Mouse (Mus musculus) forebrain, embryonic 11.5 days (tissue): ENCODE measurements at regions not wholly inside any gene's neighbourhood (a gene's known extent, or its start where the extent isn't known, plus 50 kb on each side); places are given as distances from the start of the nearest gene placed in this dataset.

Experiments
- ATAC-seq: fragments of 200-750 bp; cut with Nextera tagmentation; replicated peaks from 2 replicates; pipeline ENCODE4 v1.8.0; 2017; ENCODE audit warnings: moderate TSS enrichment; ENCODE audit not compliant: low FRiP score
- DNase-seq: peaks from one replicate; pipeline ENCODE4 v3.0.0-alpha.2; 2017; ENCODE audit warnings: low spot score
- H3K27ac ChIP-seq: fragments of 300-500 bp; sonication (generic); 2 replicates; pipeline ENCODE4 v1.5.1; 2014; ENCODE audit warnings: low read depth, low read length
- H3K27me3 ChIP-seq: fragments of 300-500 bp; sonication (generic); 2 replicates; pipeline ENCODE4 v1.6.1; 2014; ENCODE audit warnings: mild to moderate bottlenecking, low read length, mixed read lengths; ENCODE audit not compliant: control insufficient read depth, insufficient read depth
- H3K36me3 ChIP-seq: fragments of 300-500 bp; sonication (generic); 2 replicates; pipeline ENCODE4 v1.6.1; 2014; ENCODE audit warnings: mild to moderate bottlenecking, low read length, moderate library complexity, mixed read lengths; ENCODE audit not compliant: control insufficient read depth, insufficient read depth
- H3K4me1 ChIP-seq: fragments of 300-500 bp; sonication (generic); replicated peaks from 2 replicates; pipeline ENCODE4 v1.6.1; 2014; ENCODE audit warnings: low read length, mixed read lengths; ENCODE audit not compliant: control insufficient read depth, insufficient read depth
- H3K4me2 ChIP-seq: fragments of 300-500 bp; sonication (generic); 2 replicates; pipeline ENCODE4 v1.6.1; 2014; ENCODE audit warnings: low read depth, mild to moderate bottlenecking, low read length, moderate library complexity, mixed read lengths; ENCODE audit not compliant: severe bottlenecking
- H3K4me3 ChIP-seq: fragments of 300-500 bp; sonication (generic); 2 replicates; pipeline ENCODE4 v1.5.1; 2014; ENCODE audit warnings: low read depth, low read length
- H3K9ac ChIP-seq: fragments of 300-500 bp; sonication (generic); 2 replicates; pipeline ENCODE4 v1.6.1; 2014; ENCODE audit warnings: low read length
- H3K9me3 ChIP-seq: fragments of 300-500 bp; sonication (generic); 2 replicates; pipeline ENCODE4 v1.6.1; 2016; ENCODE audit warnings: low read length, mixed read lengths; ENCODE audit not compliant: control insufficient read depth
- WGBS: fragments of 180-500 bp; shearing (Covaris S2); extraction: QIAGEN DNeasy Blood & Tissue Kit; methylation state at CpG from one replicate; pipeline ENCODE4 v1.1.7; 2014; 5-methylcytosine and 5-hydroxymethylcytosine counted together

GRCm38 (mm10) chr4:153724045-153724444, 233.0 kb upstream of the A430005L14Rik start:
- Histone ChIP-seq H3K4me1 (peaks cover 6% of the 10 kb centered on the region; the same call in 1 of the 2 replicates), H3K9ac (no peak overlapping the region), H3K27ac (no peak overlapping the region), H3K4me2 (no peak overlapping the region), H3K36me3 (no peaks in the 10 kb centered on the region), H3K27me3 (no peaks in the 10 kb centered on the region), H3K4me3 (no peak overlapping the region), H3K9me3 (no peaks in the 10 kb centered on the region)
- no peak for DNase-seq
- no peak for ATAC-seq
- 86% methylated on average over 14 of the region's 14 CpGs for WGBS

- Histone ChIP-seq H3K27ac (0 out of 2 replicates have a peak overlapping the region, but pooled peaks have one; percentile 6), H3K9ac (no peak overlapping the region), H3K9me3 (no peaks in the 10 kb centered on the region), H3K4me1 (peaks cover 6% of the 10 kb centered on the region; the same call in 1 of the 2 replicates), H3K4me2 (no peak overlapping the region), H3K27me3 (no peaks in the 10 kb centered on the region), H3K36me3 (no peaks in the 10 kb centered on the region), H3K4me3 (no peak overlapping the region)
- DNase-seq (peak; percentile 62), ATAC-seq (peak; percentile 65; the same call in 1 of the 2 replicates)
- 47% methylated on average over 10 of the region's 10 CpGs for WGBS
Measured at GRCm38 (mm10) chr4:153727273-153727672, 229.8 kb upstream of the A430005L14Rik start.

- WGBS: 51% methylated on average over 10 of the region's 10 CpGs
- H3K9me3 ChIP-seq: no peaks in the 10 kb centered on the region
- H3K36me3 ChIP-seq: no peaks in the 10 kb centered on the region
- 0 out of 2 replicates have a peak overlapping the region, but pooled peaks have one; percentile 13 for H3K27ac ChIP-seq
- no peaks in the 10 kb centered on the region for H3K27me3 ChIP-seq
- no peak overlapping the region for H3K9ac ChIP-seq
- H3K4me3 ChIP-seq: no peak overlapping the region
- peaks cover 6% of the 10 kb centered on the region; the same call in 1 of the 2 replicates for H3K4me1 ChIP-seq
- no peak for DNase-seq
- ATAC-seq: no peak
- H3K4me2 ChIP-seq: no peak overlapping the region
Measured at GRCm38 (mm10) chr4:153727896-153728422, 229.1 kb upstream of the A430005L14Rik start.

- H3K9ac ChIP-seq: no peak overlapping the region
- no peak overlapping the region for H3K4me3 ChIP-seq
- 87% methylated on average over 11 of the region's 11 CpGs for WGBS
- no peaks in the 10 kb centered on the region for H3K27me3 ChIP-seq
- H3K4me2 ChIP-seq: no peak overlapping the region
- DNase-seq (no peak), ATAC-seq (no peak)
- no peak overlapping the region for H3K27ac ChIP-seq
- no peaks in the 10 kb centered on the region for H3K9me3 ChIP-seq
- H3K4me1 ChIP-seq: no peaks in the 10 kb centered on the region
- H3K36me3 ChIP-seq: no peaks in the 10 kb centered on the region
Measured at GRCm38 (mm10) chr4:153738088-153738487, 218.9 kb upstream of the A430005L14Rik start.

- Histone ChIP-seq H3K27ac (no peak overlapping the region), H3K27me3 (no peaks in the 10 kb centered on the region), H3K4me1 (no peaks in the 10 kb centered on the region), H3K36me3 (no peaks in the 10 kb centered on the region), H3K4me2 (no peak overlapping the region), H3K9me3 (no peaks in the 10 kb centered on the region), H3K4me3 (no peak overlapping the region), H3K9ac (no peak overlapping the region)
- ATAC-seq: no peak
- no peak for DNase-seq
- 94% methylated on average over 10 of the region's 10 CpGs for WGBS
Measured at GRCm38 (mm10) chr4:153742241-153742640, 214.8 kb upstream of the A430005L14Rik start.

- no peaks in the 10 kb centered on the region for H3K27me3 ChIP-seq
- H3K4me2 ChIP-seq: no peak overlapping the region
- H3K4me1 ChIP-seq: no peaks in the 10 kb centered on the region
- DNase-seq (no peak), ATAC-seq (no peak)
- H3K27ac ChIP-seq: no peak overlapping the region
- no peaks in the 10 kb centered on the region for H3K36me3 ChIP-seq
- no peak overlapping the region for H3K4me3 ChIP-seq
- no peaks in the 10 kb centered on the region for H3K9me3 ChIP-seq
- WGBS: 79% methylated on average over 6 of the region's 6 CpGs
- H3K9ac ChIP-seq: no peak overlapping the region
Measured at GRCm38 (mm10) chr4:153752791-153753190, 204.2 kb upstream of the A430005L14Rik start.

GRCm38 (mm10) chr4:153758323-153758722, 198.7 kb upstream of the A430005L14Rik start:
- Histone ChIP-seq H3K36me3 (no peaks in the 10 kb centered on the region), H3K9ac (no peak overlapping the region), H3K9me3 (no peaks in the 10 kb centered on the region), H3K4me1 (no peaks in the 10 kb centered on the region), H3K4me2 (no peak overlapping the region), H3K4me3 (no peak overlapping the region), H3K27ac (no peak overlapping the region), H3K27me3 (no peaks in the 10 kb centered on the region)
- no peak for DNase-seq
- ATAC-seq: no peak
- 85% methylated on average over 6 of the region's 6 CpGs for WGBS

- H3K4me3 ChIP-seq: no peak overlapping the region
- H3K9ac ChIP-seq: no peak overlapping the region
- H3K4me1 ChIP-seq: no peaks in the 10 kb centered on the region
- H3K9me3 ChIP-seq: no peaks in the 10 kb centered on the region
- DNase-seq: no peak
- ATAC-seq: no peak
- no peak overlapping the region for H3K4me2 ChIP-seq
- H3K27me3 ChIP-seq: no peaks in the 10 kb centered on the region
- H3K27ac ChIP-seq: no peak overlapping the region
- WGBS: 93% methylated on average over 8 of the region's 8 CpGs
- H3K36me3 ChIP-seq: no peaks in the 10 kb centered on the region
Measured at GRCm38 (mm10) chr4:153758781-153759180, 198.3 kb upstream of the A430005L14Rik start.

- Histone ChIP-seq H3K4me3 (no peak overlapping the region), H3K9me3 (no peaks in the 10 kb centered on the region)
Measured at GRCm38 (mm10) chr4:153760934-153761333, 196.1 kb upstream of the A430005L14Rik start.

More at GRCm38 (mm10) chr4:153760934-153761333, 196.1 kb upstream of the A430005L14Rik start:
- Histone ChIP-seq H3K36me3 (no peaks in the 10 kb centered on the region), H3K27ac (no peak overlapping the region), H3K9ac (no peak overlapping the region), H3K27me3 (no peaks in the 10 kb centered on the region), H3K4me1 (no peaks in the 10 kb centered on the region), H3K4me2 (no peak overlapping the region)
- WGBS: 92% methylated on average over 4 of the region's 4 CpGs
- DNase-seq (no peak), ATAC-seq (no peak)
